Mouse (Mus musculus) T-helper 17 cell (primary cell): ENCODE results near the gene Lpin1.

Experiments
- in situ Hi-C, 2 experiments: fragments of 300-600 bp; cut with MboI, MseI; formaldehyde crosslinking; loops; 1 replicate in 1 of 2; 2 replicates in 1 of 2; pipeline ENCODE4 v1.15.1; 2025; ENCODE audit warnings: high pct_unique_total_duplicates in 2 of 2

The Lpin1 gene

GRCm38 (mm10) chr12:16539965-16540661, 70.7 kb downstream of the Lpin1 start:
- in situ Hi-C loops, result loop anchor here (10.0 kb wide), 2 partner anchors 545 to 615 kb away; no protein-coding TSS in a partner anchor

- in situ Hi-C loops, result loop anchor here (5.0 to 10.0 kb wide), 5 partner anchors 366 to 716 kb away; partner anchors contain the start of gene Trib2 (in 1 of the 2)
Observed at GRCm38 (mm10) chr12:16533331-16533828, 77.4 kb downstream of the Lpin1 start.

GRCm38 (mm10) chr12:16532860-16533230, 77.9 kb downstream of the Lpin1 start:
- in situ Hi-C loops, result loop anchor here (5.0 to 10.0 kb wide), 5 partner anchors 366 to 716 kb away; partner anchors contain the start of gene Trib2 (in 1 of the 2)

- in situ Hi-C loops, result loop anchor here (5.0 to 10.0 kb wide), 5 partner anchors 365 to 715 kb away; partner anchors contain the start of gene Trib2 (in 1 of the 2)
Observed at GRCm38 (mm10) chr12:16531956-16532859, 78.6 kb downstream of the Lpin1 start.

DNA sequence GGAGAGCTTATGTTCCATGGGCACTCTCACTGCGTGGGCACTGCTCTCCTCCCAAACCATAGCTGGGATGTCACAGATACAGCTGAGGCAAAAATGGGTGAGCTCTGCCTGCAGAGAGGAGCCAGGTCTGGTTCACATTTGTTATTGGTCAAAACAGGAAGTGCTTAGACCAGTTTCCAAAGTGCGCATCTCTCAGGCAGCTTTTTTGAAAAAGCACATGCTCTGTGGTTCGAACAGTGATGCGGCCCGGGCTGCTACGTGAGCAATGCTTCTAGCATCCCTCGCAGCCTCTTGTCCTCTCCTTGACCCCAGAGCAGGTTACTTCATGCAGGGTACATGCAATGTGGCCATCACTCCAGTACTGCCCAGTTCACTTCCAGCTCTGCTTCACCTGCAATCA, 82.1 kb downstream of the Lpin1 start:
- in situ Hi-C loops, result loop anchor here in 1 of 2 experiments (5.0 kb wide), 1 partner anchor 526 kb away; no protein-coding TSS in a partner anchor

DNA sequence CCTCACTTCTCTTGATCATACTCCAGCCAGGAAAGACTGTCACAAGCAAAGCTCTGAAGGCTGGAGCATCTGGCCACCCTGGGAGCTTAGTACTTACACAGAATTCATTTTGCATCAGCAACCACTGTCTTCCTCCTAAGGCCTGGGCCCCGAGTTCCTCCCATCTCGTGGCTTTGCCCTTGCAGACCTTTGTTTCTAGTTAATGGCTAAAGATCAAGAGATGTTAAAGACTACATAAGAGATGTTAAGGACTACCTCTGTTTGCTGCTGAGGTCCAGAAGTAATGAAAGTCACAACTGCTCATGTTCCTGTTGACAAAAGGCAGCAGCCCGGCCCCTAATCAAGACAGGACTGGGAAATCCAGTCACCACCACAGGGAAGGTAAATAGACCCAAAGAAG, 82.8 kb downstream of the Lpin1 start:
- in situ Hi-C loops, result loop anchor here in 1 of 2 experiments (5.0 kb wide), 1 partner anchor 526 kb away; no protein-coding TSS in a partner anchor

GRCm38 (mm10) chr12:16526862-16527261, 83.9 kb downstream of the Lpin1 start:
- in situ Hi-C loops, result loop anchor here in 1 of 2 experiments (5.0 kb wide), 1 partner anchor 525 kb away; no protein-coding TSS in a partner anchor

GRCm38 (mm10) chr12:16526134-16526533, 84.6 kb downstream of the Lpin1 start:
- in situ Hi-C loops, result loop anchor here in 1 of 2 experiments (5.0 kb wide), 1 partner anchor 524 kb away; no protein-coding TSS in a partner anchor

GRCm38 (mm10) chr12:16515183-16515582, 95.6 kb downstream of the Lpin1 start:
- in situ Hi-C loops, result loop anchor here in 1 of 2 experiments (25.0 kb wide), 1 partner anchor 978 kb away; no protein-coding TSS in a partner anchor

- in situ Hi-C loops, result loop anchor here in 1 of 2 experiments (25.0 kb wide), 1 partner anchor 976 kb away; no protein-coding TSS in a partner anchor
Observed at GRCm38 (mm10) chr12:16512991-16513390, 97.8 kb downstream of the Lpin1 start.

GRCm38 (mm10) chr12:16509122-16509752, 101.5 kb downstream of the Lpin1 start:
- in situ Hi-C loops, result loop anchor here (5.0 to 25.0 kb wide), 2 partner anchors 972 kb away; no protein-coding TSS in a partner anchor

- in situ Hi-C loops, result loop anchor here (5.0 to 25.0 kb wide), 2 partner anchors 970 kb away; no protein-coding TSS in a partner anchor
Observed at GRCm38 (mm10) chr12:16506796-16507790, 103.7 kb downstream of the Lpin1 start.

DNA sequence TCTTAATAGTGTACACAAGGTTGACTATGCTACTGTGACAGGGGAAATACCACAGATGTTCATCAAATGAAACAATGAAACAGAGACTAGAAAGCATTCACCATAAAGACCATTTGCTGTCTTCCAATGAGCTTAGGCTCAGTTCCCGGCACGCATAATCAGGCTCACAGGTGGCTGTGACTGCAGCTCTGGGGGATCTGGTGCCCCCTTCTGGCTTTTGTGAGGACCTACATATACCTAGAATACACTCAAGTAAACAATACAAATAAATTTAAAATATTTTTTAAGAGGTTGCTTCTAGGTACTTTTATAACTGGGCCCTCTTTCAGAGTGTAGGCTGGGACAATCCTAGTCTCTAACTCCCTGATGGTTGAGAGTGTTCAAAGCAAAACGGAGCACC, 106.5 kb downstream of the Lpin1 start:
- in situ Hi-C loops, result loop anchor here (5.0 to 25.0 kb wide), 2 partner anchors 162 to 967 kb away; no protein-coding TSS in a partner anchor

- in situ Hi-C loops, result no loop called here
Observed at GRCm38 (mm10) chr12:16497960-16498359, 112.8 kb downstream of the Lpin1 start.

- in situ Hi-C loops, result no loop called here
Observed at GRCm38 (mm10) chr12:16492713-16493112, 118.1 kb downstream of the Lpin1 start.

DNA sequence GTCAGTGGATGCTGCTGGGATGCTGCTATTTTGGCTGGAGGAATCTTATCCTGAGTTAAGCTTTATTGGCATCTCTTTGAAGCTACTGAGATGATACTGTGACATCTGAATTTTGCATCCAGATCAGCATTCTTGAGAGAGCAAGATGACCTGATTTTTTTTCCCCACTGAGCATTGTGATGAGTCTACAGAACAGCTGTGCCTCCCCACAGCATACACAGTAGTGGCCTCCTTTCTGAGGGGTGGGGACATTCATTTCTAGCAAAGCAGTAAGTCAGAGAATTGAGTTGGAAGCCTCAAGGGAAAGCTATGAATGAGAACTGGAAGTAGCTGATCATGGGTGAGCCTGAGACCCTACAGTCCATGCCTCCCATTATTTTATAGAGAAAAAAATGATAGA, 121.9 kb downstream of the Lpin1 start:
- in situ Hi-C loops, result no loop called here

DNA sequence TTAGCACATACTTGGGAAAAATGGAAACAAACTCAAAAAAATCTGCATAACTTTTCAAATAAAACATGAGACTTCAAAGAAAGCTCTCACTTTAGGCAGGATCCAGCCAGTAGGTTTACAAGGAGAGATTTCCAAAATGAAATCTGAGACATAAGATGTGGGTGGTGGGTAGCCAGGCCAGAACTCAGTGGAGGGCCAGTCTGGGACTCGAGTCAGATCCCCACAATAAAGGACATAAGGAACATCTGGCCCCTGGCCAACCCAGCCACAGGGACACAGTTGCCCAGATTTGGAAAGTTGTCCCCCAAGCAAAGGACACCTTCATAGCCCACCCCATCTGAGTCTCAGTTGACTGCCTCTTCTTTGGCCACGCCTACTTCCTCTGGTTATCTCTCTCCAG, 123.3 kb downstream of the Lpin1 start:
- in situ Hi-C loops, result no loop called here
